Mouse (Mus musculus): ENCODE results near the gene Tmem156. TPM values are rescaled to one million over a fixed set of nuclear protein-coding genes. Genes with fewer than 3 reads are reported as not detected.
A peak's percentile ranks its signal among the peaks of the same experiment; 100 is the strongest.

The Tmem156 gene
- polyA plus RNA-seq, 1 experiment from 2014 or later = 0.13 TPM

- H3K4me3 ChIP-seq = no peak overlapping the region
- no peaks in the 10 kb centered on the region for H3K9me3 ChIP-seq
- 79% methylated on average over 8 of the region's 8 CpGs for WGBS
- H3K27me3 ChIP-seq = no peaks in the 10 kb centered on the region
- no peak overlapping the region for H3K9ac ChIP-seq (replicated peaks)
- H3K36me3 ChIP-seq = no peaks in the 10 kb centered on the region
- no peak overlapping the region for H3K4me2 ChIP-seq (replicated peaks)
- ATAC-seq (replicated peaks) = no peak
- no peak overlapping the region for H3K27ac ChIP-seq (replicated peaks)
- peaks cover 6% of the 10 kb centered on the region; the same call in 1 of the 2 replicates for H3K4me1 ChIP-seq
Observed at GRCm38 (mm10) chr5:65019109-65019508, 72.8 kb downstream of the Tmem156 start.

GRCm38 (mm10) chr5:65015508-65015907 lies 76.4 kb downstream of the Tmem156 start:
- Histone ChIP-seq H3K9me3 (no peaks in the 10 kb centered on the region), H3K9ac (replicated peaks) (no peak overlapping the region), H3K4me3 (no peak overlapping the region), H3K27ac (replicated peaks) (no peak overlapping the region), H3K36me3 (no peaks in the 10 kb centered on the region), H3K27me3 (no peaks in the 10 kb centered on the region), H3K4me1 (peaks cover 6% of the 10 kb centered on the region; the same call in 1 of the 2 replicates), H3K4me2 (replicated peaks) (no peak overlapping the region)
- 91% methylated on average over 3 of the region's 3 CpGs for WGBS
- no peak for ATAC-seq (replicated peaks)

GRCm38 (mm10) chr5:65011901-65012573 lies 79.9 kb downstream of the Tmem156 start:
- 73% methylated on average over 7 of the region's 7 CpGs for WGBS
- no peaks in the 10 kb centered on the region for H3K4me1 ChIP-seq
- H3K4me2 ChIP-seq (replicated peaks) = no peak overlapping the region

GRCm38 (mm10) chr5:65006011-65006491 lies 85.9 kb downstream of the Tmem156 start:
- ATAC-seq (replicated peaks) = 0 out of 2 replicates have a peak, but pooled peaks have one; percentile 10
- 37% methylated on average over 4 of the region's 4 CpGs for WGBS

More at GRCm38 (mm10) chr5:65011901-65012573, 79.9 kb downstream of the Tmem156 start:
- H3K4me3 ChIP-seq = no peak overlapping the region
- no peak overlapping the region for H3K9ac ChIP-seq (replicated peaks)
- no peaks in the 10 kb centered on the region for H3K9me3 ChIP-seq
- H3K36me3 ChIP-seq = no peaks in the 10 kb centered on the region
- no peaks in the 10 kb centered on the region for H3K27me3 ChIP-seq
- no peak overlapping the region for H3K27ac ChIP-seq (replicated peaks)
- no peak for ATAC-seq (replicated peaks)

GRCm38 (mm10) chr5:65005251-65005650 lies 86.7 kb downstream of the Tmem156 start:
- H3K36me3 ChIP-seq = no peaks in the 10 kb centered on the region
- no peak for ATAC-seq (replicated peaks)
- H3K27me3 ChIP-seq = no peaks in the 10 kb centered on the region
- H3K4me1 ChIP-seq = peaks cover 13% of the 10 kb centered on the region
- H3K4me2 ChIP-seq (replicated peaks) = no peak overlapping the region
- H3K4me3 ChIP-seq = no peak overlapping the region
- H3K27ac ChIP-seq (replicated peaks) = no peak overlapping the region
- H3K9me3 ChIP-seq = no peaks in the 10 kb centered on the region
- H3K9ac ChIP-seq (replicated peaks) = no peak overlapping the region
- WGBS = 93% methylated on average over 4 of the region's 4 CpGs

More at GRCm38 (mm10) chr5:65006011-65006491, 85.9 kb downstream of the Tmem156 start:
- H3K4me3 ChIP-seq = no peak overlapping the region
- no peaks in the 10 kb centered on the region for H3K9me3 ChIP-seq
- H3K4me1 ChIP-seq = peaks cover 13% of the 10 kb centered on the region
- no peak overlapping the region for H3K4me2 ChIP-seq (replicated peaks)
- no peak overlapping the region for H3K27ac ChIP-seq (replicated peaks)
- H3K9ac ChIP-seq (replicated peaks) = no peak overlapping the region
- no peaks in the 10 kb centered on the region for H3K36me3 ChIP-seq
- no peaks in the 10 kb centered on the region for H3K27me3 ChIP-seq

Other genes starting within 250 kb of the Tmem156 start
- gene Tlr1, start 158.6 kb downstream of the Tmem156 start, polyA plus RNA-seq (2015; fragmentation: Nextera tagmentation; extraction: Ambion mirVana) = 0.19 and 0.50 TPM in 2 replicates
- 0.31 and 0.46 TPM in 2 replicates for gene Tlr6, start 132.0 kb downstream of the Tmem156 start, polyA plus RNA-seq (2015; fragmentation: Nextera tagmentation; extraction: Ambion mirVana)
- 5.5 and 7.5 TPM in 2 replicates for gene Fam114a1, start 122.1 kb downstream of the Tmem156 start, polyA plus RNA-seq (2015; fragmentation: Nextera tagmentation; extraction: Ambion mirVana)
- gene Klhl5, start 15.4 kb upstream of the Tmem156 start, polyA plus RNA-seq (2015; fragmentation: Nextera tagmentation; extraction: Ambion mirVana) = 59.0 and 60.4 TPM in 2 replicates
- gene Wdr19, start 107.6 kb upstream of the Tmem156 start, polyA plus RNA-seq (2015; fragmentation: Nextera tagmentation; extraction: Ambion mirVana) = 10.4 and 12.0 TPM in 2 replicates
- 44.2 and 46.5 TPM in 2 replicates for gene Rfc1, start 243.5 kb upstream of the Tmem156 start, polyA plus RNA-seq (2015; fragmentation: Nextera tagmentation; extraction: Ambion mirVana)